Mouse (Mus musculus): ENCODE measurements around the gene Oxt. TPM values are rescaled to one million over a fixed set of nuclear protein-coding genes. Genes with fewer than 3 reads are reported as not detected.

Oxt gene
- polyA plus RNA-seq, 1 experiment = not detected

DNA sequence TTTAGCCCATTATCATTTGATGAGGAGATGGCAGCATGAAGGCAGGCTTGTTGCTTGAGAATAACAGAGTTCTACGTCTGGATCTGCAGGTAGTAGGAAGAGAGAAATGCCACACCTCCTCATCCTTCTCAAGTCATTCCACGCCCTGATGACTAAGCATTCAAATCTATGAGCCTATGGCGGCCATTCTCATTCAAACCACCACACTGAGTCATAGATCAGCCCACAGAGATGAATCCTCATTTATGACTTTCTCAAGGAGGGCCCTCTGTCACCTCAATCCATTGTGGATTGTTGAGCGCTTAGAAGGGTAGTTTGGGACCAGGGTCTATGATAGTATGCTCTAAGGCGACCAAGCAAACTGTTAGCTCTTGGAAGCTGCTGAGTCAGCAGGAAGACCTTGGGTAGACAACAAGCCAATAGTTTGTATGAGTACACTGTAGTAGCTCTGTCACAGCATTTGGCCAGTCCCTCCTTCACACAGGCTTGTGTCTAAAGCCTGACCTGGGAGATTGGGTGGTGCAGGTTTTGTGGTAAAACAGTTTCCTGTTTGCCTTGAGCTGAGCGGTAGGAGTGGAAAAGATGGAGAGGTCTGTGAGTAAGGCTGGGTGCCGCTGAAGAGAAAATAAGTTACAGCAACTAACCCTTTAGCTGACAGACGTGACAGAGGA, 37.0 kb upstream of the Oxt start:
- H3K27me3 ChIP-seq (ENCODE audit: control insufficient read depth, insufficient read depth, low read length) = no peaks in the 10 kb centered on the region
- TF ChIP-seq POLR2A (IDR thresholded peaks at IDR 0.05; ENCODE audit: control insufficient read depth, low read depth, low read length) = no peak
- no peak for TF ChIP-seq CTCF (IDR thresholded peaks at IDR 0.05; ENCODE audit: control insufficient read depth, insufficient read depth, insufficient replicate concordance, low read depth, low read length)
- no peak overlapping the region for H3K27ac ChIP-seq (ENCODE audit: control insufficient read depth, insufficient read depth, low read depth, low read length)
- no peaks in the 10 kb centered on the region for H3K4me1 ChIP-seq (ENCODE audit: control insufficient read depth, insufficient read depth, low read length)
- no peaks in the 10 kb centered on the region; the same call in 1 of the 2 replicates for H3K36me3 ChIP-seq (ENCODE audit: control insufficient read depth, insufficient read depth, low read length)
- no peak overlapping the region for H3K4me3 ChIP-seq (ENCODE audit: control insufficient read depth, low read depth, low read length)

DNA sequence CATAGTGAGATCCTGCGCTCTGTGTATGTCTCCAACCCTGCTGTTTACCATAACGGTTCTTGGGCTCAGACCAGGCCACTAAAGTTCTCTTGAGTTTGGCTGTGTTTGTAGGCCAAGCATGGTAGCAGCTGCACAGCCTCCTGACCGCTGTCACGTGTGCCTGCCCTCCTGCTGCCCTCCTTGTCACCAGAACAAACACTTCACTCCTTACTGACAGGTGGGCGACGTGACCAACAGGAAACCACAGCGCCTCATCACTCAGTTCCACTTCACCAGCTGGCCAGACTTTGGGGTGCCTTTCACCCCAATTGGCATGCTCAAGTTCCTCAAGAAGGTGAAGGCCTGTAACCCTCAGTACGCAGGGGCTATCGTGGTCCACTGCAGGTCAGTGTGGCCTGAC, 35.7 kb upstream of the Oxt start:
- TF ChIP-seq POLR2A (IDR thresholded peaks at IDR 0.05; ENCODE audit: control insufficient read depth, low read depth, low read length) = no peak
- TF ChIP-seq CTCF (IDR thresholded peaks at IDR 0.05; ENCODE audit: control insufficient read depth, insufficient read depth, insufficient replicate concordance, low read depth, low read length) = no peak
- Histone ChIP-seq H3K27ac (ENCODE audit: control insufficient read depth, insufficient read depth, low read depth, low read length) (no peak overlapping the region), H3K36me3 (ENCODE audit: control insufficient read depth, insufficient read depth, low read length) (no peaks in the 10 kb centered on the region; the same call in 1 of the 2 replicates), H3K4me1 (ENCODE audit: control insufficient read depth, insufficient read depth, low read length) (no peaks in the 10 kb centered on the region), H3K4me3 (ENCODE audit: control insufficient read depth, low read depth, low read length) (no peak overlapping the region), H3K27me3 (ENCODE audit: control insufficient read depth, insufficient read depth, low read length) (no peaks in the 10 kb centered on the region)

DNA sequence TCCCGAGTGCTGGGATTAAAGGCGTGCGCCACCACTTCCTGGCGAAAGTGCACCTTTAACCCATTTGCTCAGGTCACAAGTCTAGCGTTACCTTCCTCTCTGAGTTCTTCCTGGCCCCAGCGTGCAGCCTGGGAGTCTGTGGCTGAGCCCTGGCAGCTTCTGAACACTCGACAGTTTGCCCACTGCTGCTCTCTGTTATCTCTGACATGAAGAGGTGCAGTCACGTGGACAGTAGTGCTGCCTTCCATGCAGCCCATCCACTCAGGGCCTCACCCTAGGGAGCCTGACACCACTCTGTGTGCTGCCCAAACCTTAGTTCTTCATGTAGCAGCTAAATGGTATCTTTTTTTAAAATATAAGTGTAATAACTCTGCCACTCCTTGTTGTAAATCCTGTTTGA, 29.0 kb upstream of the Oxt start:
- H3K36me3 ChIP-seq (ENCODE audit: control insufficient read depth, insufficient read depth, low read length) = no peaks in the 10 kb centered on the region; the same call in 1 of the 2 replicates
- H3K4me1 ChIP-seq (ENCODE audit: control insufficient read depth, insufficient read depth, low read length) = no peaks in the 10 kb centered on the region
- TF ChIP-seq POLR2A (IDR thresholded peaks at IDR 0.05; ENCODE audit: control insufficient read depth, low read depth, low read length) (no peak), CTCF (IDR thresholded peaks at IDR 0.05; ENCODE audit: control insufficient read depth, insufficient read depth, insufficient replicate concordance, low read depth, low read length) (no peak)

DNA sequence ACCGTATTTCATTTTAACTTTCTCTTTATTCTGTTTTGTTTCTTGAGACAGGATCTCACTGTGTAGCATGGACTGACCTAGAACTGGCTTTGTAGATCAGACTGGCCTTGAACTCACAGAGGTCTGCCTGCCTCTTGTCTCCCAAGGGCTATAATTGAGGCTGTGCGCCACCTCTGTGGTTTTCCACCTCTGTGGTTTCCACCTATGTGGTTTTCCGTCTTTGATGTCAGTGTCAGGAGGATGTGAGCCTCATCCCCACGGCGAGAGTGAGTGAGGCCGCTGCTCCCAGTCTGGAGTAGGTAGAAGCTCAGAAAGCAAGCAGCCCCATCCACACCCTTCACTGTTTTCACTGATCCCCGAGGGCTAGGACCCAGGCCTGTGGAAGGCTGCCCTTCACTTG, 21.1 kb upstream of the Oxt start:
- H3K4me3 ChIP-seq (ENCODE audit: control insufficient read depth, low read depth, low read length) = no peak overlapping the region
- H3K27ac ChIP-seq (ENCODE audit: control insufficient read depth, insufficient read depth, low read depth, low read length) = no peak overlapping the region
- H3K4me1 ChIP-seq (ENCODE audit: control insufficient read depth, insufficient read depth, low read length) = no peaks in the 10 kb centered on the region
- H3K27me3 ChIP-seq (ENCODE audit: control insufficient read depth, insufficient read depth, low read length) = no peaks in the 10 kb centered on the region
- TF ChIP-seq CTCF (IDR thresholded peaks at IDR 0.05; ENCODE audit: control insufficient read depth, insufficient read depth, insufficient replicate concordance, low read depth, low read length) = no peak
- TF ChIP-seq POLR2A (IDR thresholded peaks at IDR 0.05; ENCODE audit: control insufficient read depth, low read depth, low read length) = no peak
- H3K36me3 ChIP-seq (ENCODE audit: control insufficient read depth, insufficient read depth, low read length) = no peaks in the 10 kb centered on the region

More for the DNA sequence above, 29.0 kb upstream of the Oxt start:
- Histone ChIP-seq H3K27me3 (ENCODE audit: control insufficient read depth, insufficient read depth, low read length) (no peaks in the 10 kb centered on the region), H3K27ac (ENCODE audit: control insufficient read depth, insufficient read depth, low read depth, low read length) (no peak overlapping the region), H3K4me3 (ENCODE audit: control insufficient read depth, low read depth, low read length) (no peak overlapping the region)

- Histone ChIP-seq H3K4me3 (ENCODE audit: control insufficient read depth, low read depth, low read length) (no peak overlapping the region), H3K36me3 (ENCODE audit: control insufficient read depth, insufficient read depth, low read length) (no peaks in the 10 kb centered on the region)
- no peak for TF ChIP-seq CTCF (IDR thresholded peaks at IDR 0.05; ENCODE audit: control insufficient read depth, insufficient read depth, insufficient replicate concordance, low read depth, low read length)
- TF ChIP-seq POLR2A (IDR thresholded peaks at IDR 0.05; ENCODE audit: control insufficient read depth, low read depth, low read length) = no peak
Observed at GRCm38 (mm10) chr2:130556292-130556691, 19.7 kb upstream of the Oxt start.

DNA sequence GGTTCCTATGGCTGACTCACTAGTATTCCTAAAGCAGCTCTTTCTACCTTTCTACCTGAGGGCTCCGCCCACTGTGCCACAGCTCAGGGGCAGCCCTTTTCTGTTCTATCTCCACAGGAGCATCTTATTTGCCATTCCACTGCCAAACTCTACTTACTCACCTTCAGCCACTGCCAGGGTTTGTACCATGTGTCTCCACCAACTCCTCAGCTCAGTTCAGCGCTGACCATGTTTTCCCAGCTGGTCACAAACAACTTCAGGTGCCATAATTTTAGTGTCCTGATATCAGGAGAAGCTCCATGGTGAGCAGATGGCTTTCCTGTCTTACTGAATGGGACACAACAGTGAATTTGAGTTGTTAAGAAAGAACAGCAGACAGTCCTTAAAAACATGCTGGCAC, 18.5 kb upstream of the Oxt start:
- no peaks in the 10 kb centered on the region for H3K4me1 ChIP-seq (ENCODE audit: control insufficient read depth, insufficient read depth, low read length)
- no peak overlapping the region for H3K27ac ChIP-seq (ENCODE audit: control insufficient read depth, insufficient read depth, low read depth, low read length)
- no peaks in the 10 kb centered on the region for H3K27me3 ChIP-seq (ENCODE audit: control insufficient read depth, insufficient read depth, low read length)
- no peak overlapping the region for H3K4me3 ChIP-seq (ENCODE audit: control insufficient read depth, low read depth, low read length)
- TF ChIP-seq POLR2A (IDR thresholded peaks at IDR 0.05; ENCODE audit: control insufficient read depth, low read depth, low read length) = no peak
- no peak for TF ChIP-seq CTCF (IDR thresholded peaks at IDR 0.05; ENCODE audit: control insufficient read depth, insufficient read depth, insufficient replicate concordance, low read depth, low read length)
- no peaks in the 10 kb centered on the region for H3K36me3 ChIP-seq (ENCODE audit: control insufficient read depth, insufficient read depth, low read length)

More at GRCm38 (mm10) chr2:130556292-130556691, 19.7 kb upstream of the Oxt start:
- Histone ChIP-seq H3K27ac (ENCODE audit: control insufficient read depth, insufficient read depth, low read depth, low read length) (no peak overlapping the region), H3K4me1 (ENCODE audit: control insufficient read depth, insufficient read depth, low read length) (no peaks in the 10 kb centered on the region), H3K27me3 (ENCODE audit: control insufficient read depth, insufficient read depth, low read length) (no peaks in the 10 kb centered on the region)

DNA sequence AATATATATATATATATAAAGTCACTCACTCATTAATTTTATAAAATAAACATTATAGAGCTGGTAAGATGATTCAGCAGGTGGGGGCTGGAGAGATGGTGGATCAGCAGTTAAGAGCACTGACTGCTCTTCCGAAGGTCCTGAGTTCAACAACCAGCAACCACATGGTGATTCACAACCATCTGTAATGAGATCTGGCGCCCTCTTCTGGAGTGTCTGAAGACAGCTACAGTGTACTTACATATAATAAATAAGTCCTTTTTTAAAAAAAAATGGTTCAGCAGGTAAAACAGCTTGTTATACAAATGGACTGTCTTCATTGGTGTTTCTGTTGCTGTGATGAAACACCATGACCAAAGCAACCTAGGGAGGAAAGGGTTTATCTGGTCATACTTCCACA, 18.0 kb upstream of the Oxt start:
- no peaks in the 10 kb centered on the region for H3K36me3 ChIP-seq (ENCODE audit: control insufficient read depth, insufficient read depth, low read length)
- TF ChIP-seq POLR2A (IDR thresholded peaks at IDR 0.05; ENCODE audit: control insufficient read depth, low read depth, low read length) (no peak), CTCF (IDR thresholded peaks at IDR 0.05; ENCODE audit: control insufficient read depth, insufficient read depth, insufficient replicate concordance, low read depth, low read length) (no peak)
- no peak overlapping the region for H3K27ac ChIP-seq (ENCODE audit: control insufficient read depth, insufficient read depth, low read depth, low read length)
- peaks cover 5% of the 10 kb centered on the region for H3K4me1 ChIP-seq (ENCODE audit: control insufficient read depth, insufficient read depth, low read length)
- no peaks in the 10 kb centered on the region for H3K27me3 ChIP-seq (ENCODE audit: control insufficient read depth, insufficient read depth, low read length)
- H3K4me3 ChIP-seq (ENCODE audit: control insufficient read depth, low read depth, low read length) = no peak overlapping the region

Measured in testis, adult 2 months (tissue).